Mouse (Mus musculus): ENCODE measurements around the gene Myo3a. TPM values are rescaled to one million over a fixed set of nuclear protein-coding genes. Genes with fewer than 3 reads are reported as not detected.

Gene Myo3a
- polyA plus RNA-seq, 1 experiment from 2014 or later: 0.09 TPM

GRCm38 (mm10) chr2:22663731-22664130 lies 436.4 kb downstream of the Myo3a start:
- H3K27me3 ChIP-seq: no peaks in the 10 kb centered on the region
- no peak overlapping the region for H3K27ac ChIP-seq
- no peaks in the 10 kb centered on the region for H3K9me3 ChIP-seq
- H3K4me2 ChIP-seq (replicated peaks): no peak overlapping the region
- 70% methylated on average over 1 of the region's 1 CpGs for WGBS
- H3K9ac ChIP-seq (replicated peaks): no peak overlapping the region
- peaks cover 11% of the 10 kb centered on the region; the same call in 1 of the 2 replicates for H3K36me3 ChIP-seq
- H3K4me3 ChIP-seq (replicated peaks): no peak overlapping the region
- H3K4me1 ChIP-seq (replicated peaks): no peaks in the 10 kb centered on the region
- no peak for ATAC-seq

Small RNA genes lying within 50 kb of the gene (microRNA-seq; reads per million reads assigned to microRNA genes)
- not detected for gene Gm23636
- gene Mir3967: not detected

All from midbrain, embryonic 13.5 days (tissue).